Mouse (Mus musculus): Measurements from ENCODE around the gene Col19a1.

The Col19a1 gene

GRCm38 (mm10) chr1:24452572-24453269 lies 134.6 kb downstream of the Col19a1 start:
- DNase-seq = no peak

GRCm38 (mm10) chr1:24452159-24452558 lies 135.1 kb downstream of the Col19a1 start:
- DNase-seq = peak; percentile 72

- no peak for DNase-seq
These were observed 149.8 kb downstream of the Col19a1 start for GRCm38 (mm10) chr1:24437425-24437824.

GRCm38 (mm10) chr1:24428306-24428705 lies 159.0 kb downstream of the Col19a1 start:
- no peak for DNase-seq

GRCm38 (mm10) chr1:24378125-24378821 lies 209.0 kb downstream of the Col19a1 start:
- peak; percentile 44 for DNase-seq

GRCm38 (mm10) chr1:24374902-24375301 lies 212.4 kb downstream of the Col19a1 start:
- DNase-seq = peak; percentile 21

GRCm38 (mm10) chr1:24373671-24374070 lies 213.6 kb downstream of the Col19a1 start:
- no peak for DNase-seq

- DNase-seq = no peak
These were observed 214.6 kb downstream of the Col19a1 start for GRCm38 (mm10) chr1:24372471-24373258.

GRCm38 (mm10) chr1:24367570-24368517 lies 219.4 kb downstream of the Col19a1 start:
- DNase-seq = peak; percentile 36

- DNase-seq = no peak
These were observed 222.5 kb downstream of the Col19a1 start for GRCm38 (mm10) chr1:24364775-24365174.

- DNase-seq = no peak
These were observed 225.2 kb downstream of the Col19a1 start for GRCm38 (mm10) chr1:24361990-24362635.

- no peak for DNase-seq
These were observed 237.6 kb downstream of the Col19a1 start for GRCm38 (mm10) chr1:24349462-24350217.

- DNase-seq = no peak
These were observed 239.6 kb downstream of the Col19a1 start for GRCm38 (mm10) chr1:24347621-24348160.

GRCm38 (mm10) chr1:24337556-24338275 lies 249.6 kb downstream of the Col19a1 start:
- no peak for DNase-seq

- DNase-seq = no peak
These were observed 251.2 kb downstream of the Col19a1 start for GRCm38 (mm10) chr1:24336051-24336450.

- no peak for DNase-seq
These were observed 270.2 kb downstream of the Col19a1 start for GRCm38 (mm10) chr1:24316961-24317589.

- no peak for DNase-seq
These were observed 270.8 kb downstream of the Col19a1 start for GRCm38 (mm10) chr1:24316490-24316889.

- no peak for DNase-seq
These were observed 276.4 kb downstream of the Col19a1 start for GRCm38 (mm10) chr1:24310847-24311246.

GRCm38 (mm10) chr1:24310193-24310592 lies 277.1 kb downstream of the Col19a1 start:
- DNase-seq = no peak

- DNase-seq = no peak
These were observed 284.2 kb downstream of the Col19a1 start for GRCm38 (mm10) chr1:24303077-24303476.

All from lung, postnatal 10 days (tissue).